Mouse (Mus musculus) testis, adult 2 months (tissue): ENCODE results near the gene Hoxa10. TPM values are rescaled to one million over a fixed set of nuclear protein-coding genes. Genes with fewer than 3 reads are reported as not detected.

Source experiments
- H3K27ac ChIP-seq: fragments of 200-500 bp; 2 replicates; pipeline ENCODE4 v1.5.1; 2012; ENCODE audit warnings: low read depth, low read length; ENCODE audit not compliant: control insufficient read depth, insufficient read depth
- H3K27me3 ChIP-seq: fragments of 200-500 bp; 2 replicates; pipeline ENCODE4 v1.6.1; 2012; ENCODE audit warnings: mild to moderate bottlenecking, low read length, moderate library complexity; ENCODE audit not compliant: control insufficient read depth, insufficient read depth
- H3K36me3 ChIP-seq: fragments of 200-500 bp; 2 replicates; pipeline ENCODE4 v1.6.1; 2012; ENCODE audit warnings: mild to moderate bottlenecking, low read length; ENCODE audit not compliant: control insufficient read depth, insufficient read depth
- H3K4me1 ChIP-seq: fragments of 200-500 bp; 2 replicates; pipeline ENCODE4 v1.6.1; 2012; ENCODE audit warnings: low read length; ENCODE audit not compliant: control insufficient read depth, insufficient read depth
- H3K4me3 ChIP-seq: fragments of 200-500 bp; 2 replicates; pipeline ENCODE4 v1.5.1; 2012; ENCODE audit warnings: low read depth, mild to moderate bottlenecking, low read length, moderate library complexity, mixed read lengths; ENCODE audit not compliant: control insufficient read depth
- CTCF ChIP-seq: fragments of 200-500 bp; IDR thresholded peaks from 2 replicates; pipeline ENCODE4 v1.5.1; 2012; ENCODE audit warnings: low read depth, mild to moderate bottlenecking, inconsistent platforms, low read length, moderate library complexity; ENCODE audit not compliant: control insufficient read depth, insufficient read depth, insufficient replicate concordance
- POLR2A ChIP-seq: fragments of 200-500 bp; IDR thresholded peaks from 2 replicates; pipeline ENCODE4 v1.6.1; 2012; ENCODE audit warnings: low read depth, mild to moderate bottlenecking, inconsistent platforms, low read length, moderate library complexity; ENCODE audit not compliant: control insufficient read depth
- polyA plus RNA-seq: library from polyadenylated mRNA; depleted of rRNA; stranded (reverse); fragments of >200 nt; gene quantifications from 2 replicates; pipeline ENCODE4 v1.2.3, GENCODE M21; 2012

Gene Hoxa10
- polyA plus RNA-seq, 1 experiment: 0.19 TPM

DNA sequence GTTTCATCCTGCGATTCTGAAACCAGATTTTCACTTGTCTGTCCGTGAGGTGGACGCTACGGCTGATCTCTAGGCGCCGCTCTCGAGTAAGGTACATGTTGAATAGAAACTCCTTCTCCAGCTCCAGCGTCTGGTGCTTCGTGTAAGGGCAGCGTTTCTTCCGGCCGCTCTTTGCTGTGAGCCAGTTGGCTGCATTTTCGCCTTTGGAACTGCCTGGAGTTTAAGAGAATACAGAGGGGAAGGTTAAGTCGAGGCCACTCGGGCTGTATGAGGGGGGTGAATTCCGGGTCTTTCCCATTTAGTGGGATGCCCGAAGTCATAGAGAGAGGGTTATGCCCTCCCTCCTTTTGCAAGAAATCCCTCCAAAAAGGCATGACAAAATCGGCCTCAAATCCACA is 8.1 kb downstream of the Hoxa10 start:
- no peaks in the 10 kb centered on the region for H3K36me3 ChIP-seq
- TF ChIP-seq CTCF (no peak), POLR2A (no peak)
- peaks cover 5% of the 10 kb centered on the region for H3K4me1 ChIP-seq
- no peak overlapping the region for H3K4me3 ChIP-seq
- no peak overlapping the region for H3K27ac ChIP-seq
- peaks cover 25% of the 10 kb centered on the region for H3K27me3 ChIP-seq

GRCm38 (mm10) chr6:52231885-52232567 is 8.6 kb downstream of the Hoxa10 start:
- no peaks in the 10 kb centered on the region for H3K36me3 ChIP-seq
- no peak overlapping the region for H3K4me3 ChIP-seq
- H3K27ac ChIP-seq: no peak overlapping the region
- H3K4me1 ChIP-seq: peaks cover 5% of the 10 kb centered on the region
- TF ChIP-seq POLR2A (no peak), CTCF (no peak)
- H3K27me3 ChIP-seq: peaks cover 25% of the 10 kb centered on the region

DNA sequence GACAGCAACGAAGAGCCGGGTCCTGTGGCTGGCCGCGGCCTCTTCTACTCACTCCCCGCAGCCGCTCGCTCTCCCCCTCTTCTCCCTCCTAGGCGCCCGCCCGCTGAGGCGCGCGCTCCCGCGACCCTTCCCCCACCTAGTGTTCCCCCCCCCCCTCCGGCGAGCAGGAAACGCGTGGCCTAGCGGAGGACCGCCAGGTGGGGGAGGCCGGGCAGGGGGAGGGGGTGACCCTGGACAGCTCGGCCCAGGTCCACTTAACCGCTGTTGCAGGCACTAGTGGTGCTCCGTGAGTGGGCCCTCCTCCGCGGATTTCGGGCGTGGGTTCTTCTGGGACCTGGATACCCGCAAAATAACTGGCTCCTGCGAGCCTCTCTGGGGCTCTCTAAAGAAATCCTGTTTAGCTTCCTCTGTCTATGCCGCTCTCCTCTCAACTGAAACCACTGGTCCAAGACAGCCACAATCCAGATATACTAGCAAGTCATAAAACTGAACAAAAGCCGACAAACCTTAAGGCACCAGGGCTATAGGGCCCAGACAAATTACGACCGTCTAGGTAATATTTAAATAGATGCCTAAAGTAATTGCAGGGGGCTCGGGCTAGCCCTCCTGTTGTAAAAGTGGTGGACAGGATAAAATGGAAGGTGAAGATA is 10.0 kb downstream of the Hoxa10 start, which contains the start of gene Hoxa9:
TSS of gene Hoxa9 (minus strand) at position 574 of the 650 bp plus-strand sequence.
- Histone ChIP-seq H3K36me3 (no peaks in the 10 kb centered on the region), H3K4me1 (peaks cover 8% of the 10 kb centered on the region), H3K4me3 (no peak within 1 kb of the TSS), H3K27ac (no peak within 1 kb of the TSS), H3K27me3 (peaks cover 29% of the 10 kb centered on the region)
- TF ChIP-seq CTCF: no peak

- H3K4me1 ChIP-seq: peaks cover 10% of the 10 kb centered on the region
- H3K4me3 ChIP-seq: peak overlapping the region; percentile 2; the same call in 1 of the 2 replicates
- TF ChIP-seq POLR2A (no peak), CTCF (no peak)
- no peaks in the 10 kb centered on the region for H3K36me3 ChIP-seq
- peaks cover 37% of the 10 kb centered on the region for H3K27me3 ChIP-seq
- H3K27ac ChIP-seq: no peak overlapping the region
Observed at GRCm38 (mm10) chr6:52229558-52230416, 10.9 kb downstream of the Hoxa10 start.

GRCm38 (mm10) chr6:52228475-52229465 is 11.9 kb downstream of the Hoxa10 start:
- H3K27ac ChIP-seq: no peak overlapping the region
- TF ChIP-seq CTCF (no peak), POLR2A (no peak)
- H3K4me3 ChIP-seq: no peak overlapping the region; the same call in 1 of the 2 replicates
- peaks cover 37% of the 10 kb centered on the region for H3K27me3 ChIP-seq
- H3K4me1 ChIP-seq: peaks cover 7% of the 10 kb centered on the region
- H3K36me3 ChIP-seq: no peaks in the 10 kb centered on the region

DNA sequence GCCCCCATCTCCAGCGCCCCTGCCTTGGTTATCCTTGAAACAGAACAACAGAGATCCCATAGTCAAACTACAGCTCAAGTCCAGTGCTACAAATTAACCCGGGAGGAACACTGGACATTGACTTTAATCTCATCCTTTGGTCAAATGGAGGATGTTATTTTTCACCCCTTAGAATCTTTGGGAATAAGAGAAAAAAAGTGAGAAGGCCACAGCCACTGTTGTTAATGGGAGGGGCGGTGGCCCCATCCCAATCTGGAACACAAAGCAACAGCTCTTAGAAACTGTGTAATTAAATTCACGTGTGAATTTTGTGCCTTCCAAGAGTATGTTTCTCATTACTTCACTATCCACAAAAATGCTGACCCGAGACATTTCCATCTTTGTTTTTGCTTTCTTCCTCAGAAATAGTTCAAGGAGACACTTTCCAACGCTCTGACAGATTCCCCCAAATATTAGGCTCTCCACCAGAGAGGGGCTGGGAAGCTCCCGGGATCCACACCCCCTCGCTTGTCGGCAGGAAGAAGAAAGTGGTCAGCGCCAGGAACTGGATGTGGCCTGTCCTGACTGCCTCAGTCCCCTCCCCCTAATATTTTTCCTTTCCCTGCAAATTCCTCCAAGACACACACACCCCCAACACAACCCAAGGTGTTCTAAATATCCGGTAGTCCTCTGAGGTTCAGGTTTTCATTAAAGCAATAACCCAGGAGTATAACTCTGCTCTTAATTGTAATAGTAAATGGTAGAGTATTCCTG is 13.0 kb downstream of the Hoxa10 start:
- H3K4me3 ChIP-seq: no peak overlapping the region
- peaks cover 7% of the 10 kb centered on the region for H3K4me1 ChIP-seq
- TF ChIP-seq CTCF (no peak), POLR2A (no peak)
- peaks cover 30% of the 10 kb centered on the region for H3K27me3 ChIP-seq
- H3K27ac ChIP-seq: no peak overlapping the region
- H3K36me3 ChIP-seq: no peaks in the 10 kb centered on the region
